Mouse (Mus musculus) midbrain, embryonic 11.5 days (tissue): Measurements from ENCODE around the gene Sergef. TPM values are rescaled to one million over a fixed set of nuclear protein-coding genes. Genes with fewer than 3 reads are reported as not detected.
A peak's percentile ranks its signal among the peaks of the same experiment; 100 is the strongest.

ENCODE experiments used
- ATAC-seq: fragments of 200-750 bp; cut with Nextera tagmentation; 2 replicates; pipeline ENCODE4 v1.8.0; 2017; ENCODE audit warnings: moderate TSS enrichment, moderate library complexity; ENCODE audit not compliant: low FRiP score
- DNase-seq: peaks from one replicate; pipeline ENCODE4 v3.0.0; 2015; ENCODE audit warnings: low spot score; ENCODE audit errors: missing footprints
- H3K27ac ChIP-seq: fragments of 300-500 bp; sonication (generic); 2 replicates; pipeline ENCODE4 v1.5.1; 2014; ENCODE audit warnings: low read depth, low read length
- H3K27me3 ChIP-seq: fragments of 300-500 bp; sonication (generic); 2 replicates; pipeline ENCODE4 v1.6.1; 2014; ENCODE audit warnings: mild to moderate bottlenecking, low read length, moderate library complexity, mixed read lengths; ENCODE audit not compliant: control insufficient read depth, insufficient read depth
- H3K36me3 ChIP-seq: fragments of 300-500 bp; sonication (generic); 2 replicates; pipeline ENCODE4 v1.6.1; 2014; ENCODE audit warnings: mild to moderate bottlenecking, low read length, moderate library complexity, mixed read lengths; ENCODE audit not compliant: control insufficient read depth, insufficient read depth
- H3K4me1 ChIP-seq: fragments of 300-500 bp; sonication (generic); 2 replicates; pipeline ENCODE4 v1.6.1; 2014; ENCODE audit warnings: low read length; ENCODE audit not compliant: control insufficient read depth, insufficient read depth
- H3K4me2 ChIP-seq: fragments of 300-500 bp; sonication (generic); 2 replicates; pipeline ENCODE4 v1.6.1; 2014; ENCODE audit warnings: mild to moderate bottlenecking, moderate library complexity
- H3K4me3 ChIP-seq: fragments of 300-500 bp; sonication (generic); 2 replicates; pipeline ENCODE4 v1.5.1; 2014; ENCODE audit warnings: low read depth, low read length
- H3K9ac ChIP-seq: fragments of 300-500 bp; sonication (generic); 2 replicates; pipeline ENCODE4 v1.6.1; 2014; ENCODE audit warnings: low read length
- H3K9me3 ChIP-seq: fragments of 300-500 bp; sonication (generic); 2 replicates; pipeline ENCODE4 v1.6.1; 2016; ENCODE audit warnings: low read length; ENCODE audit not compliant: control insufficient read depth
- WGBS: fragments of 180-500 bp; shearing (Covaris S2); extraction: QIAGEN DNeasy Blood & Tissue Kit; methylation state at CpG from one replicate; pipeline ENCODE4 v1.1.7; 2014; 5-methylcytosine and 5-hydroxymethylcytosine counted together
- polyA plus RNA-seq: library from polyadenylated mRNA; unstranded; fragments of >200 nt; fragmentation: Nextera tagmentation; extraction: Ambion mirVana; gene quantifications from 2 replicates; pipeline ENCODE4 v1.2.1, GENCODE M21; 2014

The Sergef gene
- polyA plus RNA-seq, 1 experiment from 2014 or later: 15.7 TPM

- ATAC-seq (no peak), DNase-seq (no peak)
- H3K27ac ChIP-seq: no peak overlapping the region
- no peak overlapping the region for H3K9ac ChIP-seq
- no peaks in the 10 kb centered on the region for H3K27me3 ChIP-seq
- no peaks in the 10 kb centered on the region for H3K9me3 ChIP-seq
- H3K4me1 ChIP-seq: peaks cover 20% of the 10 kb centered on the region
- no peak overlapping the region for H3K4me2 ChIP-seq
- no peak overlapping the region for H3K4me3 ChIP-seq
- H3K36me3 ChIP-seq: no peaks in the 10 kb centered on the region
- WGBS: 80% methylated on average over 4 of the region's 4 CpGs
Observed at GRCm38 (mm10) chr7:46425012-46425411, 214.6 kb downstream of the Sergef start.

DNA sequence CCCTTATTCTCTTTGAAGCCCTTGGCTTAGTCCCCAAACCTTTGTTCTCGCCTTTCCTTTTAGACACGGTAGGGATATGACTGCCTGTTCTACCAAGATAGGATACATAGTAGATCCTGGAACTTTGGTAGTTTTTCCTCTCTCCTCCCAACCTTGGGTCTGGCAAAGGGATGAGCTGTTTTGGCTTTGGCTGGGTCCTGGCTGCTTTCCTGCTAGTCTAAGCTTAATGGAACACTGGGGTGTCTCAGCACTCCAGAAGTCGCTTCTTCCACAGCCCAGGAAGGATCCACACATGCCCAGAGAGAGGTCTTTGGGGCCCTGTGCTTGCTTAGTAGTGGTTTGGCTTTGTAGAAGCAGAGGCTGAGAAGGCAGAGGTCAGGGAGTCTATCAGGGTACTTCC lies 215.7 kb downstream of the Sergef start:
- ATAC-seq (no peak), DNase-seq (no peak)
- Histone ChIP-seq H3K27me3 (no peaks in the 10 kb centered on the region), H3K4me2 (no peak overlapping the region), H3K9me3 (no peaks in the 10 kb centered on the region), H3K27ac (no peak overlapping the region), H3K36me3 (no peaks in the 10 kb centered on the region), H3K4me3 (no peak overlapping the region), H3K4me1 (peaks cover 20% of the 10 kb centered on the region), H3K9ac (no peak overlapping the region)
- 63% methylated on average over 3 of the region's 3 CpGs for WGBS

- H3K9ac ChIP-seq: no peak overlapping the region
- H3K9me3 ChIP-seq: no peaks in the 10 kb centered on the region
- H3K27ac ChIP-seq: peak overlapping the region; percentile 41; the same call in 1 of the 2 replicates
- 49% methylated on average over 16 of the region's 18 CpGs for WGBS
- peak; percentile 93 for DNase-seq
- peak overlapping the region; percentile 26; the same call in 1 of the 2 replicates for H3K4me2 ChIP-seq
- peaks cover 20% of the 10 kb centered on the region for H3K4me1 ChIP-seq
- H3K36me3 ChIP-seq: no peaks in the 10 kb centered on the region
- peak; percentile 79 for ATAC-seq
- H3K4me3 ChIP-seq: no peak overlapping the region
- H3K27me3 ChIP-seq: no peaks in the 10 kb centered on the region
Observed at GRCm38 (mm10) chr7:46422764-46423412, 216.7 kb downstream of the Sergef start.

GRCm38 (mm10) chr7:46422052-46422763 lies 217.4 kb downstream of the Sergef start:
- no peaks in the 10 kb centered on the region for H3K36me3 ChIP-seq
- no peaks in the 10 kb centered on the region for H3K9me3 ChIP-seq
- peak overlapping the region; percentile 26; the same call in 1 of the 2 replicates for H3K4me2 ChIP-seq
- no peak overlapping the region for H3K4me3 ChIP-seq
- H3K27ac ChIP-seq: peak overlapping the region; percentile 41
- WGBS: 37% methylated on average over 8 of the region's 8 CpGs
- 0 out of 2 replicates have a peak overlapping the region, but pooled peaks have one; percentile 1 for H3K9ac ChIP-seq
- H3K4me1 ChIP-seq: peaks cover 20% of the 10 kb centered on the region
- no peaks in the 10 kb centered on the region for H3K27me3 ChIP-seq
- ATAC-seq: peak; percentile 75
- peak; percentile 96 for DNase-seq

DNA sequence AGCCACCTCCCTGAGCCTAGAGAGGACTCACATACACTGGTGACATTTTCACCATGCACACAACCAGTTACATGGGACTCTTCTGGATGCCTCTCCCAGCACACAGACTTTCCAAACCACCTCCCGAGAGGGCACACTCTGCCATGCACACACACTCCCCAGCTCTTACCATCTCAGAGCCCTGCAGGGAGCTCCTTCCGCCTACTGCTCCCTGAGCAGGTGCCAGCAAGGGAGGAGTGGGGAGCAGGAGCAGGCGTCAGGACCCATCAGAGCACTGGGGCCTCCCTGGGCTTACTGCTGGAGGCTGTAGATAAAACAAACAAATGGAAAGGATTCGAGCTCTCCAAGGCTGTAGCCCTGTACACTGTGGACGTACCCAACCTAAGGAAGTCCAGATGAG lies 218.1 kb downstream of the Sergef start:
- Histone ChIP-seq H3K36me3 (no peaks in the 10 kb centered on the region), H3K27me3 (no peaks in the 10 kb centered on the region), H3K4me1 (peaks cover 20% of the 10 kb centered on the region), H3K9me3 (no peaks in the 10 kb centered on the region), H3K4me3 (no peak overlapping the region), H3K4me2 (no peak overlapping the region), H3K9ac (0 out of 2 replicates have a peak overlapping the region, but pooled peaks have one; percentile 1), H3K27ac (peak overlapping the region; percentile 17)
- ATAC-seq (no peak), DNase-seq (no peak)
- WGBS: 54% methylated on average over 5 of the region's 5 CpGs

GRCm38 (mm10) chr7:46418102-46418622 lies 221.4 kb downstream of the Sergef start:
- Histone ChIP-seq H3K4me1 (peaks cover 20% of the 10 kb centered on the region), H3K4me3 (no peak overlapping the region), H3K27ac (no peak overlapping the region), H3K9ac (no peak overlapping the region), H3K4me2 (no peak overlapping the region), H3K27me3 (no peaks in the 10 kb centered on the region), H3K9me3 (no peaks in the 10 kb centered on the region), H3K36me3 (no peaks in the 10 kb centered on the region)
- ATAC-seq (peak; percentile 6; the same call in 1 of the 2 replicates), DNase-seq (no peak)
- 72% methylated on average over 16 of the region's 16 CpGs for WGBS

DNA sequence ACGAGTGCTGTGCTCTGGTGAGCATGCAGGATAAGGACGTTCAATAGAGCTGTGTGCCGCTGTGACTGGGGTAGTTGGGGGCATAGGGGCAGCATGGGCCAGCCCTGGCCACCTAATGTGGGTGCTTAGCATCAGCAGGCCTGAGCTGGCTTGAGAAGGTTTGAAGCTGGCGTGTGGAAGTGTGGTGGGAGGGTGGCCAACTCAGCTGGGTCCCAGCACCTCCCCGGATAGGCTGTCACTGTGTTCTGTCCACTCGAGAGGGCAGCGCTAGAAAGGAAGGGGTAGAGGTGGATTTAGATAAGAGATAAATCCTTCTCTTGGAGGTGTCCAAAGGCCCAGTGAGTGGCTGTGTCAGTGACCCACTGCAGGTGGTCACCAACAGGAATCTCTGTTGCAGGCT lies 222.1 kb downstream of the Sergef start:
- Histone ChIP-seq H3K27ac (no peak overlapping the region), H3K9ac (no peak overlapping the region), H3K4me3 (no peak overlapping the region), H3K4me2 (no peak overlapping the region), H3K4me1 (peaks cover 13% of the 10 kb centered on the region), H3K27me3 (no peaks in the 10 kb centered on the region), H3K36me3 (no peaks in the 10 kb centered on the region), H3K9me3 (no peaks in the 10 kb centered on the region)
- 66% methylated on average over 7 of the region's 7 CpGs for WGBS
- ATAC-seq (no peak), DNase-seq (no peak)

GRCm38 (mm10) chr7:46415818-46416425 lies 223.7 kb downstream of the Sergef start:
- Histone ChIP-seq H3K4me2 (no peak overlapping the region), H3K4me1 (no peaks in the 10 kb centered on the region), H3K4me3 (no peak overlapping the region), H3K36me3 (no peaks in the 10 kb centered on the region), H3K9me3 (no peaks in the 10 kb centered on the region), H3K27me3 (no peaks in the 10 kb centered on the region), H3K9ac (no peak overlapping the region), H3K27ac (no peak overlapping the region)
- no peak for ATAC-seq
- no peak for DNase-seq
- 79% methylated on average over 14 of the region's 14 CpGs for WGBS
